Mouse (Mus musculus) monocyte, adult 5-6 weeks (primary cell): ENCODE measurements at regions not wholly inside any gene's neighbourhood (a gene's known extent, or its start where the extent isn't known, plus 50 kb on each side); places are given as distances from the start of the nearest gene placed in this dataset.

Experiments used
- ATAC-seq: fragments of 153-309, 156-312 bp; replicated peaks from 2 replicates; pipeline ENCODE4 v1.8.0; 2017; ENCODE audit warnings: mild to moderate bottlenecking; ENCODE audit not compliant: low TSS enrichment, insufficient number of reproducible peaks, severe bottlenecking, poor library complexity, low FRiP score

DNA sequence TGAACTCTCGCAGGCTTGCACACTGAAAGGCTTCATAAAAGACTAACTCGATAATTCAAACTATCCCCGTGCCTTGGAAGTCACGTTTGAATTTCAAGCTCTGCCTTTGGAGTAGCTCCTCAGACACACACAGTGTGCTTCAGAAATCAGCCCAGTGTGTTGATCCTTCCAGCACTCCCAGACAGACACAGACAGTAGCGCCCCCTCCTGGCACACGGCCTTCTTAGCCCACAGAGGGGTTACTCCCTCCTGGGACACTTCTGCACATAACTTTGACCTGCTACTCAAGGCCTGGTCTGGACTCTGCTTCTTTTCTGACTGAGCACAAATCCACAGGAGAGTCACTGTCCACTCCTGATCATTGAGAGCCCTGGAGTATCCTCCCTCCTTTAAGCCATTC is 182.3 kb upstream of the Spdye4c start:
- no peak for ATAC-seq

DNA sequence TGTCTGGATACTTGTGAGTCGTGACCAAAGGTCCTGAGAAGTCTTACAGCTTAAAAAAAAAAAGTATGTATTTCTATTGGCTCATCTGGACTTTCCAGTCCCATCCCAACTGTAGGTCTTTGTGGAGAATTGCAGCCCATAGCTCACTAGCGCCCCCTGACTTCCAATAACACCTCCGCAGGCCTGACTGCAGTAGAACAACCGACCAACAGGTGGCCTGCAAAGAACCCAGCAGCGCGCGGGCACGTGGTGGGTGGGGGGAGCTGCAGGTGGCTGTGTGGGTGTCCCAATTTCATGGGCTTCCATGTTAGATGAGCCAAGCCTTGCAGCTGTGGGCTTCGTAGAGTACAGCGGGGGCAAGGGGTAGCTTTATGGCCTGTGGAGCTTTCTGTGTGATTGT is 178.7 kb upstream of the Spdye4c start:
- ATAC-seq, result peak; percentile 64

DNA sequence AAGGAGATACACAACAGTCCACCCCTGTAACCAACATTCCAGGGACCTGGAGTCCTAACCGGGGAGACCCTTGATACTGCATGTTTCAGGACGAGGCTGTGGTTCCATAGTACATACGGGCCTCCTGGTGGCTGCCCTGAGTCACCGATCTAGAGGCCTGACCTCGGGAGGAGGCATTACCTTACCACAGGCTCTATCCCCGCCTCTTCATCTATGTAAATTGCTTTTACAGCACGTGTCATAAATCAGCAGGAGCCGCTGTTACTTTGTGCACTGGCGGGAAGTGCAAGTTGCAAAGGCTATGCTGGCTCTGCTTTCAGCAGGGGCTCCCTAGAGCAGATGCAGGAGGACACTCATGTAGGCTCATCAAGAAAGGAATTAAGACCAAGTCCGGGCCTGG is 178.0 kb upstream of the Spdye4c start:
- peak; percentile 52 for ATAC-seq

DNA sequence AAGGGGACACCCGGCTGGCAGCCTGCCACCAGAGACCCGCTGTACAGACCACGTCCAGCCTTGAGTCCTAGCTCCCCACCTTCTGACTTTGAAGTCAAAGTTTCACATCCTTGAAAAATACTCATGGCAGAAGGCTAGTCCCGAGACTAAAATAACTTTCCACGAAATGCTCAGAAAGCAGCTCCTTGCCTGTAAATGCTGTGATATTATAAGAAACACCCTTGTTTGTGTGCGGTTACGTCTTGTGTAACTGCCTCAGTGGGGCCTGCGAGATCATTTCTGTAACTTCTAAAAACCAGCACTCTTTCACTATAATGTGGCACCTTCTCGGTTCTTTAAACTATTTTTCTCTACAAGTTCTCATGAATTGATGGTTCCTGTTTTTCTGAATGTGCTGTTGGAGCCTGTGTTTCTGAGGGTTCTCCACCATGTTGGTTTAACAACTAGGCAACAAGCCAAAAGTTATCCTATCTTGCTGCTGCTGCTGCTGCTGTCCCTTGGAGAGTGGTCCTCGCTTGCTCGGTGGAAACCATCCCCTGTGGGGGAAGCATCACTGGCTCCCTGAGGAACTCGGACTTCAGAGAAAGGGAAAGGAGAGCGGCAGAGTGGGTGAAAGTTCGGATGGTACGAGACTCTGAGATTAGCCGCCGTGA is 176.3 kb upstream of the Spdye4c start:
- peak; percentile 5; the same call in 1 of the 2 replicates for ATAC-seq

DNA sequence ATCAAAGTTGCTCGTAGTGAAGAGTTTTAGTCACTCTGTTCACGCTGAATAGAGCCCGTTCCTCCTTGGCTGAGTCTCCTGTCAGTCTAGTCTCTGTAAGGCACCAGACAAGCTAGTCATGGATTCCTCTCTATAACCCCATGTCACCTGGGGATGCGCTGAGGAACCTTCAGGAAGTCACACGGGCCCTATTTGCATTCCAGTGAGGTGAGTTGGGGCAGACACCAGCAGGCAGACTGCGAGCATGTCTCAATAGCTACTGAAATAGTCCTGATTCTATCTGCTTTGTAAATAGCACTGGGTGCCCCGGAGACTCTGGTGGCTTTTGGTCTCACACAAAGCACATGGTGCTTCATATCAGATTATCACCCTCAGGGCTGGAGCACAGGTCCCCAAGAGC is 174.6 kb upstream of the Spdye4c start:
- no peak for ATAC-seq

DNA sequence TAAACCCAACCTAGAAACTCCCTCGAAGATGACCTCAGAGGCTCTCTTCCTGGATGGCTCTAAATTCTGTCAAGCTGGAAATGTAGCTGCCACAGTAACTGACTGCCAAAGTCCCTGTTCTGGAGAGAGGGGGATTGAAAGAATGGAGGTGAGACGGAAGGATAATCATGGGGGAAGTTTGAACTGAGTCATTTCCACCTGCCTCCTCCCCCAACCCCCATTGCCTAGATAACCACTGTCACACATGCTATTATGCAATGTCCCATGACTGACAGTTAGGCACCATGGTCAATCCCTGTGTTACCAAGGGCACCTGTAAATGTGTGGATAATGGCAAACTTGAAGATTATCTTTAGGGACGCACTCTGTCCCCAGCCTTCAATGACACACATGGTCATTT is 172.0 kb upstream of the Spdye4c start:
- ATAC-seq, result no peak

DNA sequence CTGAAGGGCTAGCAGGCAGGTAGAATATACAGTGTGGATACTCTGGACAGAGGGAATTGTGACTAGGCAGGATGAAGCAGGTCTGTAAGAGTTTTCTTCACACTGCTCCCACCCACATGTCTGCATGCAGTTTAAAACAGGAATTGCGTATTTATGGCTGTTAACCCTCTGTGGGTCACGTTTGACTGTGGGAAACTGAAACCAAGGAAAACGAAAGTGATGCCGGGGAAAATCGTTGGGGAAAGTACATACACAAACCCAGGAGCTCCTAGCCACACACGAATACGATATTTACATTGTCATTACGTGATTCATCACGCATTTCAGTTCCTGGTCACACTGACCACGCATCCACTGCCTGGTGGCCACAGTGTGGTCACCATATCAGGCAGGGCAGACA is 170.6 kb upstream of the Spdye4c start:
- peak; percentile 34; the same call in 1 of the 2 replicates for ATAC-seq

DNA sequence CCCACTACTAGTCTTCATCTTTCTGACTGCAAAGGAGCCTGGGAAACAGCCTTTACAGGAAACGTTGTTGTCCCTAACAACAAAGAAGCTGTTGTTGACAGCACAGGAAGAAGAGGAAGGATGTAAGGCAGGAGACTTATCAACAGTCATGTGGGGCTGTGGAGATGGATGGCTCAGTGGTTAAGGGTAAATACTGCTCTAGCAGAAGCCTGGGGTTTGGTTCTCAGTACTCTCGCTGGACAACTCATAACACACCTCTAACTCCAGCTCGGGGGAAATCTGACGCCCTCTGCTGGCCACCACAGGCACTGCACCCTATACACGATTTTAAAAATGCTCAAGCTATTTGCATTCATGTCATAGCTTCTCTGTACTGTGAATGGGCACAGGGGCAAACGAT is 168.3 kb upstream of the Spdye4c start:
- 0 out of 2 replicates have a peak, but pooled peaks have one; percentile 18 for ATAC-seq

DNA sequence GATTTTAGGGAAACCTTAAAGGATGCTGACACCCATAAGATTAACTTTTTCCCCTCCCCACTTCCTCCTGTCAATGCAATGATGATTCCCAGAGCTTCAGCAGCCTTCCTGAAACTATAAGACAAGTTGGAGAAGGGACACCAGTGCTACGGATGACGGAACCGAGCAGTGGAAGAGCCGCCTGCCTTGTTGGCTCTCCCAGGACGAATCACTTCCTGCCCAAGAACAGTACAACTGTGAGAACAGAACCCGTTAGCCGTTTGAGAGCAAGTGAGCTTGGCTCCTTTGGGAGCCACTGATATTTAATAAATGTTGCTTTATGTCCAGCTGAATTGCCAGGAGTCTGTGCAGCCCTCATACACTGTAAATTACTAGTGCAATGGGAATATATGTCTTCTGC is 166.8 kb upstream of the Spdye4c start:
- ATAC-seq, result no peak

DNA sequence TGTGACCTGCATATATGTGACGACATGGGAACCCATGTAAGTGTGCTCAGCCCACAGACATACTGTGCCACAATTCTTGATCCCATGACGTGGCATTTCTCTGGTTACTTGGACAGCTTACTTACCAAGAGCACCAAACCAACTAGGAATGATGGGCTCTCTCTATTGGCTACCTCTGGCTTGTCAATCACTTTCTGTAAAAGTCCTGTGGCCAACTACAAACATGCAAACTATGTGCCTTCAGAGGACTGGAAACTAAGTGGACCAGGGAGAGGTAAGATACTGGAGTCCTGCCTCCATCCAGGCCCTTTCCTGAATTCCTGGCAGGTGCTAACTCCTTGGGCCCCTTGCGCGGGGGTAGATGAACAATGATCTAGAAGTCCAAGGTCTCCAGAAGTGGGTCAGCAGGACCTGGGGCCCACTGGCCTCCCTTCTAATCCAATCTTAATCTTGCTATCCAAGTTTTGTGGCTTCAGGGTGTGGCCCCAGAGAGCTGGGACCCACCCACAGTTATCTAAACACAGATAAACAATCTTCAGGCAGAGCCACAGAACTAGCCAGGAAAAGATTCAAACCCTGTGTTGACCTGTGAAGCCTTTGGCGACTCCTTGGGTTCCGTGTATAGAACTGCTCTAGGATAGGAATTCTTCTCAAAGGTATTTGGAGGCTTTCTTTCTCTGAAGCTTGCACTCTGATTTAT is 163.7 kb upstream of the Spdye4c start:
- no peak for ATAC-seq

DNA sequence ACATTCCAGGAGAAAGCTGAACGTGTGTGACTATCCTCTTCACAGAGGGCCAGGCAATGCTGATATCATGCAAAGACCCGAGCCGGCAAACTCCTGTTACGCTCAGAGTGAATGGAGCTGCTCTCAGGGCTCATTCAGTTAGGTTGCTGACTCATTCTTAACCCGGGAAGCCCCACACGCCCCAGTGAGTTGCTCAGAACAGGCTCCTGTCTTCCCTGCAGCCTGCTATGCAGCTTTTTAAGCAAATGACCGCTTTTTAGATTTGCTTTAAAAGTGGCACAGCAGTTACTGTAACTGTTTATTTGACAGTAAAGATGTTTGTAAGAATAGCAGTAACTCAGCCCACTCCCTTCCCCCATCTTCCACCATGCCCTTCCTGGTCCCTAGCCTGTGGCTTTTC is 162.9 kb upstream of the Spdye4c start:
- no peak for ATAC-seq

DNA sequence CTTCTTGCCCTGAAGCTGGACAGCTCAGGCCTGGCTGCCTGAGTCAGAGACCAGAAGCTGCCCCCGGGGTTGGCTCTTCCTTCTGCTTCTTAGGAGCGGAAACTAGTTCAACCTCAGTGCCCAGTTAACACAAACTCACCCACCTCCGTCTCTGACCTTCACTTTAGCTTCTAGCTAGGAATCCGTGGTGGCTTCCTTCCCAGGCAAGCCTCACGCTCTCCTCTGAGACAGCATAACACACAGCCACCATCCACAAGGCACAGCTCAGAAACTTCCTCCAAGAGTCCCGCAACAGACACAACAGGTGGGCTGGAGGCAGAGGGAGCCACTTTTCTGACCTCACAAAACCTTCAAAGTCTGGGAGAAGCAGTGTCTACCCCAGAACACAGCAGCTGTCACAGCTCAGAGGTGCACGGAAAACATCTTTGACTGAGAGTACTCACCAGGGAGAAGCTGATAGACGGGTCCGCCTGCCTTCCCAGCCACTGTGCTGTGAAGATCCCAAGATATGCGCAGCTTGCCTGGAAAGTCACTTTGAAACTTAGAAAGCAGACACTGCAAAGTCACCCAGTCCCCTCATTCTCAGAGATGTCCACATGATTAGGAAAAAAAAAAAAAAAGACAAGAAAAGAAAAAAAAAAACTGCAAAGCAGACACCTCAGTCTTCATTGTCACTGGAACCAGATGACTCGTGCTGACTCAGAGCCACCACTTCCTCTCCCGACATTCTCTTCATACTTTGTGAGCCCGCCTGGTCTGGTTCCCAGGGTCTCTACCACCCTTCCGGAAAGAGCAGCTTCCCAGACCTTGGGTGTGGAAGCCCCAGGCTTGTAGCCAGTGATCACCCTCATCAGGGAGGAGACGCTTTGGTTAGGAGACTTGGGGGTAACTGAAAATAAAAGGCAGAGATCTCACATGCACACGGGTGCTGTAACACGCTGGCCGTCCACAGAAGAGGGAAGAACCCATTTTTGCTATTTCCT is 162.1 kb upstream of the Spdye4c start:
- ATAC-seq, result peak; percentile 50; the same call in 1 of the 2 replicates

DNA sequence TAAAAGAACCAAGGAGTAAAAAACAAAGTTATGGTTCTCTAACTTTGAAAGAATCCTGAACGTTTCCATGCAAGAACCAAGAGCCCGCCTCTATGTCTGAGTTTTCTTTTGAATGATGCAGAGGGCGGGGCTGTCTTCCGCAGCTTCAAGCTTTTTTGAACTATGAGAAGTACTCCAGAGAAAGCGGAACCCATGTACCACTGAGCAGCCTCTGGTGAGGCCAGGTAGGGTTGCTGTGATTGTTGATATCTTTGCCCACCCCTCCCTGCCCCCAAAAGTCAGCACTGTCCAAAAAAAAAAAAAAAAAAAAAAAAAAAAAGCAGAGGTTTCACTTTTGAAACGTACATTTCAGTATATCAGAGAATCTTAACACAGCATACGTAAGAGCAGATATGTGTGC is 161.2 kb upstream of the Spdye4c start:
- ATAC-seq, result peak; percentile 64

DNA sequence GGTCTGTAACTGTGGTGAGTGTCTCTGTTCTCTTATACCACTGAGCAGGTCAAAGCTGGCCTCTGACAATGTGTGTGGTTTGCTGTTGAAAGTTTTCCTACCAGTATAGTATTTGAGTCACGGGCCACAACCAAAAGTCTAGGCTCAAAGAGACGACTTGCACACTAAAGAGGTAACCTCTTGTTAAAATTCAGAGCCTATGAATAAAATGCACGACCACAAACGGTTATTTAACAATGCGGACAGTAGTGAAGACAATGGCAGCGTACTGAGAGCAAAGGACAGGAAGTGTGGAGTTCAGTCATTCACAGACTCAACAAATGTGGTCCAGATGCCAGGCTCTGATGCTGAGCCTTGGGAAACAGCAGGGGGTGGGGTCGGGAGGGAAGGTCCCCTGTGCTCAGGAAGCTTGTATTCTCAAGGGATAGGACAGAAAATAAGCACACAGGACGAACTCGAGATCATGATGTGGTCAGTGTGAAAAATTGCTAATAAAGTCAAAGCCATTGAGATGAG is 160.2 kb upstream of the Spdye4c start:
- ATAC-seq, result no peak

DNA sequence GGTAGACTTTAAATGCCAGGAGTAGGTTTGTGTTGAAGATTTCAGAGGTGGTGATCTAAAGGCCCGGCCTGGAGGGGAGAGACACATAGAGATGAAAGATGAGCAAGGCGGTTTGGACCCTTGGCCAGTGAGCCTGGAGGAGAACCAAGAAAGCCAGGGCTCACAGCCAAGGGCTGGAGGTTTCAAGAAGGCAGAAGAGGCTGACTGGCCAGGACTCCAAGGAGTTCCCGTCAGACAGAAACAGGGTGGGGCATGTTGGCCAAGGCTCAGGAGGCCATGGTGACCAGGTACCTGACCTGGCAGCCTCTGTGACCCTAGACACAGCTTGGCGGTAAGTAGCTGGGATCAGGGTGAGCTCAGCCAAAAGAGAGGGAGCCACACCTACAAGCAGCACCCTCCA is 159.3 kb upstream of the Spdye4c start:
- no peak for ATAC-seq

DNA sequence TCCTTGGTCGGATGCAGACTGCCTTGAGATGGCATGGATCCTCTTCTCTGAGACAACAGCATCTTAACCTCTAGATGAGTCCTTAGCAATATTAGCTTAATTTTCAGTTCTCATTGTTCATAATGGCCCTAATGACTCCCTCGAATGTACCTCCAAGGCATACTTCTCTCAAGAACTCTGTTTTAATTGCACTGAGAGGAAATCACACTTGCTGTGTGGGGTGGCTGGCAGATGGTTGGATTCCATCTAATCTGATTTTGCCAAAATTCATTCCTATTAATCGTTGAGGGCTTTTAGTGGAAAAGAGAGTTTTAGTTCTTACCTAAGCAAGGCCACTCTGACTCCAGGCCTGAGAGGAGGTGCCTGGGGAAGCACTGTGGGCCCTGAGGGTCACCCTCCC is 158.3 kb upstream of the Spdye4c start:
- ATAC-seq, result no peak

DNA sequence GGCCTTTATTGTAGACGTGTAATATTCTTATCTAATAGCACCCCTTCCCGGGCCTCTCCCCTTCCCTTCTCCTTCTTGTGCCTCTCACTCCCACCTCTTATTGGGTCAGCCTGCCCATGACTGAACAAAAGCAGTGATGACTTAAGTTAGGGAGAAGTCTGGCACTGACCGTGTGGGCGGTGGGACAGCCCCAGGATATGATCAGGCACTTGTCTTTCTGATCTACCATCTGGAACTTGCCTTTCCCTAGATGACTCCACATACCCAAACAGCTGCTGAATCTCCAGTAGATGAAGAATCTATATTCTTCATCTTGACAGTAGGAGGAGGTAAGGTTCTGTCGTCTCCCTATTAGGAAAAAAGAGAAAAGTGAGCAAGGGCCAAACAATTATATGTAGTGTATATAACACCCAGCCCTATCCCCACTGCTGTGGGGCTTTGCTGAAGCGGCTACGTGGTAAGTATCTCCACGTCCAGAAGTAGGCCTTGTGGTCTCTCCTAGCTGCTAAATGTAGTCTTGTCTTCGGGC is 157.4 kb upstream of the Spdye4c start:
- ATAC-seq, result no peak

DNA sequence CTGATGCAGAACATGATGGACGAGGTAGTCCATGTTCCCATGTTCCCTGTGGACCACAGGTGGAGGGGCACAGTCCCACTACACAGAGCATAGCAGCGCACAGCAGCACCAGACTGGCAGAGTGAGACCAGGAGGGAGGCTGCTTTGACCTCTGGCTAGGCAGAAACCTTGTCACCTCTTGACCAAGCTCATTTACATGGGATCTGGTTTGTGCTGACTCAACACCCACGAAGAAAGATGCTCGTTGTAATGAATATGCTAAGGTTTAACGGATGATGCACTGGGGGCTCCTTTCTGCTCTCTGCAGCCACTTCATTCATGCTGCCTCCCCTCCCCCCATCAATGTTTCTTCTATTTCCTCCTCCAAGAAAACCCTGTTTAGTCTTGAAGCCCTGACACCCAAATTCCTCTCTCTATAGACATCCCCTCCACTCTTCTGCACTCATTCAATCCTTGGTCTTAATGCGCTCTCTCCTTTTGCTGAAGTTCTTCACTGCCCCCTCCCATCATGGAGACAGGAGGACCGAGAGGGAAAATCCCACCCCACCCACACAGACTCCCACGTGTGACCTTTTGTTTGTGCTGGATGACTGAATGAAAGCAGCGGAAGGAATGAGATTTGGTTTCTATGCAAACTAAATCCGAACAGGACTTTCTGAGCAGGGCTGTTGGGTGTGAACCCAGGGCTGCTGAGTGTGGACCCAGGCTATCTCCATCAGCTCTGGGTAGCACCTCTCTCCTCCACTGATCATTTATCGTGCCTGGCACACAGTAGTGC is 156.6 kb upstream of the Spdye4c start:
- ATAC-seq, result no peak
